Mouse (Mus musculus) right cerebral cortex, postnatal 36 days (tissue): ENCODE data around the gene Rsg1.

Experiments used
- DNase-seq, 2 experiments: peaks; one replicate each; pipeline ENCODE4 v3.0.0; 2022; ENCODE audit warnings: low spot score in 2 of 2, mixed read lengths in 1 of 2

Gene Rsg1

GRCm38 (mm10) chr4:141213770-141214336, at the start of gene Rsg1:
Rsg1 (plus strand) TSS chr4:141213956.
- DNase-seq: peak; percentile 89 to 93

GRCm38 (mm10) chr4:141165744-141166292, 47.9 kb upstream of the Rsg1 start:
- DNase-seq: no peak

GRCm38 (mm10) chr4:141167156-141167555, 46.6 kb upstream of the Rsg1 start:
- no peak for DNase-seq

- no peak for DNase-seq
Observed at GRCm38 (mm10) chr4:141172121-141172520, 41.6 kb upstream of the Rsg1 start.

- DNase-seq: no peak
Observed at GRCm38 (mm10) chr4:141175783-141176182, 38.0 kb upstream of the Rsg1 start.

- DNase-seq: no peak
Observed at GRCm38 (mm10) chr4:141176328-141176838, 37.4 kb upstream of the Rsg1 start.

- DNase-seq: no peak
Observed at GRCm38 (mm10) chr4:141178500-141178899, 35.3 kb upstream of the Rsg1 start.

- DNase-seq: no peak
Observed at GRCm38 (mm10) chr4:141180831-141181230, 32.9 kb upstream of the Rsg1 start.

GRCm38 (mm10) chr4:141181981-141182380, 31.8 kb upstream of the Rsg1 start:
- no peak for DNase-seq

GRCm38 (mm10) chr4:141183932-141184331, 29.8 kb upstream of the Rsg1 start:
- no peak for DNase-seq

- no peak for DNase-seq
Observed at GRCm38 (mm10) chr4:141184426-141184825, 29.3 kb upstream of the Rsg1 start.

- DNase-seq: no peak
Observed at GRCm38 (mm10) chr4:141186923-141187836, 26.6 kb upstream of the Rsg1 start.

- no peak for DNase-seq
Observed at GRCm38 (mm10) chr4:141191294-141191693, 22.5 kb upstream of the Rsg1 start.

GRCm38 (mm10) chr4:141194553-141194952, 19.2 kb upstream of the Rsg1 start:
- DNase-seq: no peak

GRCm38 (mm10) chr4:141196981-141197685, 16.6 kb upstream of the Rsg1 start:
- no peak for DNase-seq

GRCm38 (mm10) chr4:141197686-141198035, 16.1 kb upstream of the Rsg1 start:
- DNase-seq: no peak

GRCm38 (mm10) chr4:141200906-141201305, 12.8 kb upstream of the Rsg1 start:
- no peak for DNase-seq

GRCm38 (mm10) chr4:141202192-141202591, 11.6 kb upstream of the Rsg1 start:
- DNase-seq: no peak

GRCm38 (mm10) chr4:141204580-141205061, 9.1 kb upstream of the Rsg1 start:
- DNase-seq: no peak

- no peak for DNase-seq
Observed at GRCm38 (mm10) chr4:141207081-141207480, 6.7 kb upstream of the Rsg1 start.

- DNase-seq: no peak
Observed at GRCm38 (mm10) chr4:141210524-141211219, 3.1 kb upstream of the Rsg1 start.
